Comparison of ENCODE assay signal across 8 mouse cellular contexts in genomic region chr5:44101231-44102110, GRCm38 (mm10). TPM values are rescaled to one million over a fixed set of nuclear protein-coding genes. Genes with fewer than 3 reads are reported as not detected.
DNase-seq lines count a peak whose midpoint lies in the region; ATAC-seq and TF ChIP-seq lines count a peak whose summit lies in the region.

Gene Prom1, minus strand, starts transcription at chr5:44102032.

- H3K4me3 ChIP-seq in spleen, adult 2 months (ENCODE audit: extremely low read depth, insufficient read depth, insufficient read length), result peak within 1 kb of the TSS; percentile 16; the same call in 1 of the 2 replicates
- peak within 1 kb of the TSS; percentile 35; the same call in 1 of the 2 replicates for H3K4me3 ChIP-seq in liver, adult 2 months (ENCODE audit: insufficient read depth, low read depth, low read length)

- ATAC-seq in monocyte, adult 5-6 weeks (replicated peaks; ENCODE audit: insufficient number of reproducible peaks, low FRiP score, low TSS enrichment, poor library complexity, severe bottlenecking), result 0 out of 2 replicates have a peak, but pooled peaks have one; percentile 27

- TF ChIP-seq CTCF in spleen, adult 2 months (IDR thresholded peaks at IDR 0.05; ENCODE audit: extremely low read depth, insufficient read depth, insufficient read length, insufficient replicate concordance), result no peak
- TF ChIP-seq CTCF in liver, adult 2 months (IDR thresholded peaks at IDR 0.05; ENCODE audit: low read depth, low read length), result no peak

- H3K9ac ChIP-seq in liver, adult 2 months (ENCODE audit: low read depth, low read length), result peak within 1 kb of the TSS; percentile 8; the same call in 1 of the 2 replicates

- peaks cover 15% of the 10 kb centered on the region for H3K27me3 ChIP-seq in spleen, adult 2 months (ENCODE audit: control insufficient read depth, insufficient read depth, low read length)
- H3K27me3 ChIP-seq in liver, adult 2 months (ENCODE audit: control insufficient read depth, insufficient read depth, low read length), result peaks cover 16% of the 10 kb centered on the region

- H3K79me2 ChIP-seq in liver, adult 2 months (ENCODE audit: control insufficient read depth, insufficient read depth, low read length), result no peaks in the 10 kb centered on the region

- no peak for DNase-seq in spleen, adult 2 months (ENCODE audit: low read depth in 1 of 2, low spot score in 2 of 2)
- no peak for DNase-seq in spleen, adult 12 weeks (ENCODE audit: low spot score)
- DNase-seq in cerebellum, postnatal 36 days, result peak; percentile 50 to 53
- no peak for DNase-seq in gonadal fat pad, adult 2 months (ENCODE audit: low read depth)
- DNase-seq in kidney, adult 18-20 months, result peak; percentile 85
- no peak for DNase-seq in liver, adult 2 months (ENCODE audit: extremely low read depth, low read depth, low spot score)
- no peak for DNase-seq in yolk sac, embryonic 10.5 days (ENCODE audit: low spot score)

- 14% methylated on average over 44 of the region's 44 CpGs for WGBS in spleen, adult 2 months
- 5% methylated on average over 44 of the region's 44 CpGs for WGBS in liver, adult 2 months

- H3K27ac ChIP-seq in spleen, adult 2 months (ENCODE audit: insufficient read depth, low read length), result no peak within 1 kb of the TSS
- H3K27ac ChIP-seq in liver, adult 2 months (replicated peaks; ENCODE audit: insufficient read depth, low read depth, low read length), result no peak within 1 kb of the TSS

- no peak for TF ChIP-seq POLR2A in spleen, adult 2 months (IDR thresholded peaks at IDR 0.05; ENCODE audit: low read depth, low read length)
- no peak for TF ChIP-seq POLR2A in liver, adult 2 months (IDR thresholded peaks at IDR 0.05; ENCODE audit: extremely low read depth, insufficient read depth, low read length)

- H3K36me3 ChIP-seq in spleen, adult 2 months (ENCODE audit: control insufficient read depth, insufficient read depth, low read length), result no peaks in the 10 kb centered on the region
- no peaks in the 10 kb centered on the region for H3K36me3 ChIP-seq in liver, adult 2 months (ENCODE audit: control insufficient read depth, insufficient read depth, low read length)

- no peaks in the 10 kb centered on the region for H3K4me1 ChIP-seq in spleen, adult 2 months (ENCODE audit: control insufficient read depth, insufficient read depth, insufficient read length)
- H3K4me1 ChIP-seq in liver, adult 2 months (ENCODE audit: control insufficient read depth, insufficient read depth, low read length), result peaks cover 18% of the 10 kb centered on the region

RNA-seq across cellular contexts. Expression of gene Prom1, which starts in this region (rescaled TPM):
- polyA plus RNA-seq in spleen, adult 2 months (2012; rRNA removed), result 0.38 and 0.79 TPM in 2 replicates
- polyA plus RNA-seq in gonadal fat pad, adult 2 months (2012; rRNA removed), result 150 and 160 TPM in 2 replicates
- 13.5 and 18.3 TPM in 2 replicates for total RNA-seq in liver, adult 2 months (2014; rRNA removed)
- 1.8 and 3.5 TPM in 2 replicates for polyA plus RNA-seq in liver, adult 2 months (2012; rRNA removed)
- not detected in 3 replicates for total RNA-seq in monocyte, adult 5-6 weeks (2017)

Comparison
In these comparisons a context has a peak if more than half of its experiments do, and no peak if none do; other contexts are left out.
1. RNA of gene Prom1 (total RNA-seq): 13.5 to 18.3 TPM in liver, adult 2 months; not detected in monocyte, adult 5-6 weeks; every median in the first group is over 10 times any median in the second.
2. RNA of gene Prom1 (polyA plus RNA-seq): 150 to 160 TPM in gonadal fat pad, adult 2 months; 1.8 to 3.5 TPM in liver, adult 2 months and 0.38 to 0.79 TPM in spleen, adult 2 months; every median in the first group is over 10 times any median in the second.
3. Peak in ATAC-seq in monocyte, adult 5-6 weeks; RNA of the gene not detected or under 1 TPM.
4. DNase-seq: peak in cerebellum, postnatal 36 days (2 of 2) and kidney, adult 18-20 months (single experiment); none in spleen, adult 2 months (0 of 2), spleen, adult 12 weeks (single experiment), gonadal fat pad, adult 2 months (single experiment), liver, adult 2 months (single experiment) and yolk sac, embryonic 10.5 days (single experiment).